Mouse (Mus musculus) left cerebral cortex, postnatal 25 days (tissue): ENCODE measurements at regions not wholly inside any gene's neighbourhood (a gene's known extent, or its start where the extent isn't known, plus 50 kb on each side); places are given as distances from the start of the nearest gene placed in this dataset.

Source experiments
- DNase-seq, 2 experiments: peaks; one replicate each; pipeline ENCODE4 v3.0.0; 2022; ENCODE audit warnings: low spot score in 2 of 2, mixed read lengths in 1 of 2
- intact Hi-C: fragments of 180-260 bp; cut with DNase I; formaldehyde crosslinking; loops from one replicate; pipeline ENCODE4 v1.15.1; 2025

GRCm38 (mm10) chr2:118038859-118039818 is 72.5 kb upstream of the Thbs1 start:
- peak in 1 of 2 experiments; percentile 64 for DNase-seq
- intact Hi-C loops: no loop called here

GRCm38 (mm10) chr2:118039819-118040206 is 71.9 kb upstream of the Thbs1 start:
- intact Hi-C loops: no loop called here
- DNase-seq: no peak

- intact Hi-C loops: no loop called here
Observed at GRCm38 (mm10) chr2:118042380-118043055, 69.2 kb upstream of the Thbs1 start.

GRCm38 (mm10) chr2:118044666-118045065 is 67.0 kb upstream of the Thbs1 start:
- intact Hi-C loops: no loop called here
- no peak for DNase-seq

More at GRCm38 (mm10) chr2:118042380-118043055, 69.2 kb upstream of the Thbs1 start:
- no peak for DNase-seq

- DNase-seq: peak in 1 of 2 experiments; percentile 5
- intact Hi-C loops: no loop called here
Observed at GRCm38 (mm10) chr2:118050326-118050725, 61.4 kb upstream of the Thbs1 start.

- DNase-seq: no peak
- intact Hi-C loops: no loop called here
Observed at GRCm38 (mm10) chr2:118051610-118052009, 60.1 kb upstream of the Thbs1 start.

- intact Hi-C loops: no loop called here
- DNase-seq: no peak
Observed at GRCm38 (mm10) chr2:118053512-118053911, 58.2 kb upstream of the Thbs1 start.

- intact Hi-C loops: no loop called here
- no peak for DNase-seq
Observed at GRCm38 (mm10) chr2:118058654-118059395, 52.9 kb upstream of the Thbs1 start.

- intact Hi-C loops: no loop called here
- peak; percentile 31 to 40 for DNase-seq
Observed at GRCm38 (mm10) chr2:118061291-118061690, 50.4 kb upstream of the Thbs1 start.
